Mouse (Mus musculus): ENCODE data around the gene Kat6b.
A peak's percentile ranks its signal among the peaks of the same experiment; 100 is the strongest.

DNA sequence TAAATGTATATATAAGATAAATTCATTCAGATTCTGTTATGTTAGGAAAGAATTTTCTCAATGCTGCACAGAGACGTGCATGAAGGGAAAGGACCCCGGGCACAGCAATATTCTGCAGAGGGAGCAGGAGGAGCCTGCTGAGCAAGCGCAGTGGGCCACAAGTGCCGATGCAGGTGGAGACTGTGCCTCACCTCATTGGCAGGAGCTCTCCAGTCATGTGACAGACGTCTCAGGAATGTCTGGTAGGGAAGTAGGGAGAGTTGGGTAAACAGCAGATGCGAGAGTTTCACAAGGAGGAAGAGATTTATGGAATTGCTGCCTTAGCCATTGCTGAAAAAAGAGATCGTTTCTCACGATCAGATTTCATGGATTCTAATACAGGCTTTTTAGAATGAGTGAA, 71.7 kb downstream of the Kat6b start:
- TF ChIP-seq CTCF (IDR thresholded peaks at IDR 0.05; ENCODE audit: extremely low read depth, insufficient read depth, low read length), result no peak
- 0 out of 2 replicates have a peak, but pooled peaks have one; percentile 20 for TF ChIP-seq POLR2A (IDR thresholded peaks at IDR 0.05; ENCODE audit: extremely low read depth, insufficient read depth, low read length)
